Mouse (Mus musculus) stomach, adult 2 months (tissue): ENCODE measurements around the gene Slco1c1. TPM values are rescaled to one million over a fixed set of nuclear protein-coding genes. Genes with fewer than 3 reads are reported as not detected.

Experiments
- polyA plus RNA-seq: library from polyadenylated mRNA; depleted of rRNA; stranded (reverse); fragments of >200 nt; gene quantifications from 2 replicates; pipeline ENCODE4 v1.2.3, GENCODE M21; 2012; rRNA removed

Gene Slco1c1
- not detected in 2 replicates for polyA plus RNA-seq

DNA sequence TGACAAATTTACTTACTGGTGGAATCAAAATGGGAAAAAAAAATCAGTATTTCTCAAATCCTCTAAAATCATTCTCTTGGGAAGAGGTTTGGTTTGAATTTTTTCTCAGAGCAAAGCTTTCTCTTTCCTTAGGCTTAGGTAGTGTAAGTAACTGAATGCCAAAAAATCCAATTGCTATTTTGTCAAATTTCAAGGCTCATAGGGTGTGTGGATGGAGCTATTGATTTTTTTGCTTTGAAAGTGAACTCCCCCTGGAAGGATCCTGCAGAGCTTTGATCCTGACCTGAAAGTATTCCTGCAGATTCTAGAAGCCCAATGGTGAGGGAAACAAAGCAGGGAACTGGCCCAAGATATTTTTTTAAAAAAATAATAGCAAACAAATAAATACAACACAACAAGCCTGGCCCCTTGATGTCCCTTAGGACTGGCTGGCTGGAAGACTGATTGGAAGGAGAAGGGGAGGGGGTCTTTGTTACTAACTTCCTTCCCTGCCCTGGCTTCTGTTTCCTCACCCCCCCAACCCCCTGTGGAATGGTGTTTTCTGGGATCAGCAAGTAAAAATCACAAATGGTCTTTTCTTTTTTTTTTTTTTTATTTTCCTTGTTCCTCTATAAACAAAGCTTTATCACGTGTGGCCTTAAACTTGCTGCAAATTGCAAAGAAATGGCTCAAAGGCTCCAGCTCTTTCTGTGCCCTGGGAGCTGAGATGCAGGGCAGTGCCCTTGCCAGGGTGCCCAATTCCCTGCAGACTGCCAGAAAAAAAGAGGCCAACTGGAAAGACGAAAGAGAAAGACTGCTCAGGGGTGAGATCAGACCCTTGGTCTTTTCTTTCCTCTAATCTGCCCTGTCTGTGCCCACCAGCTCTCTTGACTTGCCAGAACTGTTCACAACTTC lies at the start of gene Slco1c1:
TSS of gene Slco1c1 (plus strand) at position 622 of the 894 bp plus-strand sequence.

Other genes starting within 250 kb of the Slco1c1 start
- gene Slco1b2, start 105.2 kb downstream of the Slco1c1 start, polyA plus RNA-seq = not detected in 2 replicates
- not detected in 2 replicates for gene Gm5724, start 249.4 kb downstream of the Slco1c1 start, polyA plus RNA-seq